Mouse (Mus musculus) liver, embryonic 13.5 days (tissue): ENCODE measurements around the gene Kcnj6. TPM values are rescaled to one million over a fixed set of nuclear protein-coding genes. Genes with fewer than 3 reads are reported as not detected.

Experiments
- ATAC-seq: fragments of 200-750 bp; cut with Nextera tagmentation; 2 replicates; pipeline ENCODE4 v1.8.0; 2017; ENCODE audit warnings: low read depth, mild to moderate bottlenecking, moderate number of reproducible peaks, moderate library complexity
- DNase-seq: peaks from one replicate; pipeline ENCODE4 v3.0.0; 2022
- H3K27ac ChIP-seq: fragments of 300-500 bp; sonication (generic); 2 replicates; pipeline ENCODE4 v1.5.1; 2015; ENCODE audit warnings: moderate library complexity, mild to moderate bottlenecking, inconsistent platforms
- H3K27me3 ChIP-seq: fragments of 300-500 bp; sonication (generic); 2 replicates; pipeline ENCODE4 v1.6.1; 2015; ENCODE audit warnings: mild to moderate bottlenecking, inconsistent platforms
- H3K36me3 ChIP-seq: fragments of 300-500 bp; sonication (generic); 2 replicates; pipeline ENCODE4 v1.6.1; 2015; ENCODE audit warnings: mild to moderate bottlenecking, inconsistent platforms
- H3K4me1 ChIP-seq: fragments of 300-500 bp; sonication (generic); replicated peaks from 2 replicates; pipeline ENCODE4 v1.6.1; 2015; ENCODE audit warnings: inconsistent platforms
- H3K4me2 ChIP-seq: fragments of 300-500 bp; sonication (generic); 2 replicates; pipeline ENCODE4 v1.6.1; 2015; ENCODE audit warnings: inconsistent platforms, mild to moderate bottlenecking, moderate library complexity
- H3K4me3 ChIP-seq: fragments of 300-500 bp; sonication (generic); replicated peaks from 2 replicates; pipeline ENCODE4 v1.5.1; 2015; ENCODE audit warnings: mild to moderate bottlenecking, inconsistent platforms
- H3K9ac ChIP-seq: fragments of 300-500 bp; sonication (generic); 2 replicates; pipeline ENCODE4 v1.6.1; 2015; ENCODE audit warnings: mild to moderate bottlenecking, inconsistent platforms
- H3K9me3 ChIP-seq: fragments of 300-500 bp; sonication (generic); replicated peaks from 2 replicates; pipeline ENCODE4 v1.6.1; 2016; ENCODE audit warnings: inconsistent platforms
- WGBS: fragments of 180-500 bp; shearing (Covaris S2); methylation state at CpG from one replicate; pipeline ENCODE4 v1.1.7; 2015; ENCODE audit not compliant: insufficient replicate concordance; 5-methylcytosine and 5-hydroxymethylcytosine counted together
- polyA plus RNA-seq: library from polyadenylated mRNA; unstranded; fragments of >200 nt; fragmentation: Nextera tagmentation; extraction: Ambion mirVana; gene quantifications from 2 replicates; pipeline ENCODE4 v1.2.1, GENCODE M21; 2015

Kcnj6 gene
- polyA plus RNA-seq, 1 experiment from 2014 or later, result not detected

- Histone ChIP-seq H3K4me2 (no peak overlapping the region), H3K4me3 (no peak overlapping the region), H3K9me3 (no peaks in the 10 kb centered on the region; the same call in 1 of the 2 replicates), H3K27ac (no peak overlapping the region), H3K9ac (no peak overlapping the region), H3K4me1 (no peaks in the 10 kb centered on the region), H3K36me3 (no peaks in the 10 kb centered on the region), H3K27me3 (no peaks in the 10 kb centered on the region)
- ATAC-seq (no peak), DNase-seq (no peak)
- WGBS, result 71% methylated on average over 2 of the region's 2 CpGs
These were observed 17.1 kb downstream of the Kcnj6 start for GRCm38 (mm10) chr16:94980374-94980773.

- no peak overlapping the region for H3K4me3 ChIP-seq
- no peak for DNase-seq
- 61% methylated on average over 9 of the region's 9 CpGs for WGBS
- no peak overlapping the region for H3K27ac ChIP-seq
- H3K36me3 ChIP-seq, result no peaks in the 10 kb centered on the region
- H3K4me1 ChIP-seq, result no peaks in the 10 kb centered on the region
- H3K4me2 ChIP-seq, result no peak overlapping the region
- H3K9me3 ChIP-seq, result no peaks in the 10 kb centered on the region; the same call in 1 of the 2 replicates
- no peaks in the 10 kb centered on the region for H3K27me3 ChIP-seq
- ATAC-seq, result no peak
- no peak overlapping the region for H3K9ac ChIP-seq
These were observed 18.0 kb downstream of the Kcnj6 start for GRCm38 (mm10) chr16:94979499-94979898.

- no peaks in the 10 kb centered on the region for H3K36me3 ChIP-seq
- no peaks in the 10 kb centered on the region for H3K9me3 ChIP-seq
- no peak overlapping the region for H3K4me2 ChIP-seq
- no peak overlapping the region for H3K27ac ChIP-seq
- WGBS, result 35% methylated on average over 14 of the region's 14 CpGs
- no peaks in the 10 kb centered on the region for H3K4me1 ChIP-seq
- H3K27me3 ChIP-seq, result no peaks in the 10 kb centered on the region
- H3K4me3 ChIP-seq, result no peak overlapping the region
- DNase-seq (peak; percentile 3), ATAC-seq (no peak)
- no peak overlapping the region for H3K9ac ChIP-seq
These were observed 25.2 kb downstream of the Kcnj6 start for GRCm38 (mm10) chr16:94972080-94972855.

GRCm38 (mm10) chr16:94968941-94969340, 28.6 kb downstream of the Kcnj6 start:
- H3K27ac ChIP-seq, result no peak overlapping the region
- H3K36me3 ChIP-seq, result no peaks in the 10 kb centered on the region
- H3K4me3 ChIP-seq, result no peak overlapping the region
- WGBS, result 45% methylated on average over 6 of the region's 6 CpGs
- H3K9ac ChIP-seq, result no peak overlapping the region
- no peak overlapping the region for H3K4me2 ChIP-seq
- no peaks in the 10 kb centered on the region for H3K27me3 ChIP-seq
- no peaks in the 10 kb centered on the region for H3K9me3 ChIP-seq
- DNase-seq, result no peak
- no peaks in the 10 kb centered on the region for H3K4me1 ChIP-seq
- ATAC-seq, result no peak

- no peak overlapping the region for H3K27ac ChIP-seq
- H3K4me1 ChIP-seq, result no peaks in the 10 kb centered on the region
- WGBS, result 53% methylated on average over 2 of the region's 2 CpGs
- H3K27me3 ChIP-seq, result no peaks in the 10 kb centered on the region
- H3K36me3 ChIP-seq, result no peaks in the 10 kb centered on the region
- no peak overlapping the region for H3K4me2 ChIP-seq
- H3K4me3 ChIP-seq, result no peak overlapping the region
- H3K9ac ChIP-seq, result no peak overlapping the region
- no peak for DNase-seq
- H3K9me3 ChIP-seq, result no peaks in the 10 kb centered on the region
- no peak for ATAC-seq
These were observed 29.0 kb downstream of the Kcnj6 start for GRCm38 (mm10) chr16:94968472-94968871.

DNA sequence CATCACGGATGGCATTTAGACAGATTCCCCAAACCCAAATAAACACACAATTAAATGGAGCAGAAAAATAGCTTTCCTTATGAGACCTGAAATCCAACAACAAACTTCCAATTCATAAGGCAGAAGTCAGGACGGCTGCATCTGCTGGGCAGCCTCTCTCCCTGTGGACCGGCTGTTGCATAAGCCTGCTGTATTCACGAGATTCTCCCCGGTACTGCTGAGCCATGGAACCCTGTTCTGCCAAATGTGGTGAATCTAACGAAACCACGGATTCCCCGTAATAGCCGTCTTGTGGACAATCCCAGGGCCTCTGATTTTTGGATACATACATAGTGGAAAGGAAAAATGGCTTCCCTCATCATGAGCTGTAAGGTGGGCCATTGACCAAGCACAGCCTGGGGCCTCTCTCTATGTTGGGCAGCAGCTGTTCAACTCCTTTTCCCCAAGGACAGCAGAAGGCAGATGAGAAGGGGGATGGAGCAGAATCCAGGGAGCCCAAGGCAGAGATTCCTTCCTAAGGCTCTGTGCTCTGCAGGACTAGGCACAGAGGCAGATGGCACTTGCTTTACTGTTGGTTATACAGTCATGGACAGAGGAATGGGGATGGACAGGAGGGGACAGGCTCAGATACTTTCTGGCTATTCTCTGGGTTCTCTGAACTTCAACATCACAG, 40.2 kb downstream of the Kcnj6 start:
- Histone ChIP-seq H3K4me3 (no peak overlapping the region), H3K36me3 (no peaks in the 10 kb centered on the region), H3K9me3 (no peaks in the 10 kb centered on the region), H3K27me3 (no peaks in the 10 kb centered on the region), H3K4me2 (no peak overlapping the region), H3K4me1 (no peaks in the 10 kb centered on the region), H3K9ac (no peak overlapping the region), H3K27ac (no peak overlapping the region)
- WGBS, result 69% methylated on average over 9 of the region's 9 CpGs
- DNase-seq, result no peak
- no peak for ATAC-seq

DNA sequence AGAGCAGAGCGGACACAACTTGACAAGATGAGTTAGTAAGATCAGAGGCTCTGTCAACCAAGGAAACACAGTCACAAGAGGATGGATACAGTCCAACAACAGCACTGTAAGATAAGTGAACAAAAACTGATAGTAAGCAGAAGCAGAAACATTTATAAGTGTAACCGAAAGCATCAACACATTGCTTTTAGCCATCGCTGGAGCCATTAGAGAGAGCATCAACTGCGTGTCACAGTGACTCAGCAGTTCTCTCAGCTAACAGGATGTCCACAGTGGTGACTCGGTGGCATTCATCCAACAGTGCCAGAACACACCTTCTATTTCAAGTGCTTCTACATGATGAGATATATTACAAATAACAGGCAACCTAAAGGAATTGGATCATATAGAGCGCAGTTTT, 41.1 kb downstream of the Kcnj6 start:
- H3K4me2 ChIP-seq, result no peak overlapping the region
- H3K4me1 ChIP-seq, result no peaks in the 10 kb centered on the region
- H3K27ac ChIP-seq, result no peak overlapping the region
- no peaks in the 10 kb centered on the region for H3K36me3 ChIP-seq
- no peaks in the 10 kb centered on the region for H3K27me3 ChIP-seq
- no peaks in the 10 kb centered on the region for H3K9me3 ChIP-seq
- 69% methylated on average over 6 of the region's 6 CpGs for WGBS
- DNase-seq, result no peak
- H3K4me3 ChIP-seq, result no peak overlapping the region
- H3K9ac ChIP-seq, result no peak overlapping the region
- no peak for ATAC-seq

- Histone ChIP-seq H3K4me1 (no peaks in the 10 kb centered on the region), H3K4me3 (no peak overlapping the region), H3K9ac (no peak overlapping the region), H3K36me3 (no peaks in the 10 kb centered on the region), H3K4me2 (no peak overlapping the region), H3K27me3 (no peaks in the 10 kb centered on the region), H3K27ac (no peak overlapping the region), H3K9me3 (no peaks in the 10 kb centered on the region)
- no peak for DNase-seq
- WGBS, result 31% methylated on average over 1 of the region's 1 CpGs
- no peak for ATAC-seq
These were observed 44.2 kb downstream of the Kcnj6 start for GRCm38 (mm10) chr16:94953294-94953693.

DNA sequence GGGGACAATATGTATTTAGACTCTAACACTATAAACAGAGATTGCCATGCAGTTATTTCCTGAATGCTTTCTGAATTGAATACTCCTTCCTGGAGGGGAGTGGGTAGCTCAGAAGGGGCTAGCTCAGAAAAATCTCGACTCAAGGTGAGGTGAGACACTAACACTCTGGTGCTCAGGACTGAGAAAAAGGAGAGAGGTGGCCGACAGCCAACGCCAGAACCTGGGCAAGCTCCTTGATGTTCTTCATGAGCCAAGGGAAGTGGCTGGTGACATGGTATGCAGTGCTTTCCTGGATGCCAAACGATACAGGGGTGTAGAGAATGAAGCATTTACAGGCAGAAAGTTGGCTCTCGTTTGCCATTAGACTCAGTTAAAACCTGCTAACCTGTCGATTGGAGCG, 48.3 kb downstream of the Kcnj6 start:
- Histone ChIP-seq H3K36me3 (no peaks in the 10 kb centered on the region), H3K4me1 (no peaks in the 10 kb centered on the region), H3K4me3 (no peak overlapping the region), H3K4me2 (no peak overlapping the region), H3K27ac (no peak overlapping the region), H3K9ac (no peak overlapping the region), H3K9me3 (no peaks in the 10 kb centered on the region), H3K27me3 (no peaks in the 10 kb centered on the region)
- 67% methylated on average over 7 of the region's 7 CpGs for WGBS
- ATAC-seq (no peak), DNase-seq (no peak)

DNA sequence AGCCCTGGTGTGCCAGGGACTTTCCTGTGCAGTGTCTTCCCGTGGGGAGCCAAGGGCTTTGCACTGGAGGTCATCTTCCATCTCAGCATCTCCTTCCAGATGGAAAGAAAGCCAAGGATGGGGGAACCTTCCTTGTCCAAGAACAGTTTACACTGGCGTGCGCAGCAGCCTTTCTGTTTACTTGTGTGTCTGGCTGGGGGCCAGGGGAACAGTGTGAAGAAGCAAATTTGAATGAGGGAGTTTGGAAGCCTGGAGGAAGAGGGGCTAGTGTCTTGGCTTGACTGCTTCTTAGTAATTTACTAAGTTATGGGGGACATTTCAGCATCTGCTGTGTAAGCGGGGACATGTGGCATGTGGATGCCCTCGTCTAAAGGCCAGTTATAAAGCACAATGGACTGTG, 50.7 kb downstream of the Kcnj6 start:
- no peaks in the 10 kb centered on the region for H3K4me1 ChIP-seq
- H3K27me3 ChIP-seq, result no peaks in the 10 kb centered on the region
- H3K27ac ChIP-seq, result no peak overlapping the region
- H3K9ac ChIP-seq, result no peak overlapping the region
- ATAC-seq (no peak), DNase-seq (no peak)
- H3K4me2 ChIP-seq, result no peak overlapping the region
- no peaks in the 10 kb centered on the region for H3K9me3 ChIP-seq
- no peaks in the 10 kb centered on the region for H3K36me3 ChIP-seq
- no peak overlapping the region for H3K4me3 ChIP-seq
- WGBS, result 70% methylated on average over 5 of the region's 5 CpGs

DNA sequence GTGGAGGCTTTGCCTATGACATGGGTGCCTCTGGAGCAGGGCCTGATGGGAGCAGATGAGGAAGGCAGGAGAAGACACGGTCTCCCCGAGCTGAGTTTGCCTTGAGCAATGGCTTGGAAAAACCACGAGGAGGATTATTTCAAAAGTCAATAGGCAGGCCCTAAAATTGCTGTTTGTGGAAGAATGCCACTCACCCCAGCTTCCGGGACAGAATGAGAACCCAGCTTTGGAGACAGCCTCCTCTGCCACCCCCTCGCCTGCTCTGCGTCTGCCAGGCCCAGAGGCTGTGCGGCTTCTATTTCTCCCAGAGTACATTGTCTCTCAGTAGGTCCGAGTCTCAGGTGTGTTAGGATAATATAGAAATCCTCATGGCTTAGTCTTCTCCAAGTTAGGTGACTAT, 64.8 kb downstream of the Kcnj6 start:
- no peaks in the 10 kb centered on the region for H3K36me3 ChIP-seq
- H3K27ac ChIP-seq, result no peak overlapping the region
- WGBS, result 58% methylated on average over 8 of the region's 8 CpGs
- H3K4me1 ChIP-seq, result no peaks in the 10 kb centered on the region
- ATAC-seq, result no peak
- no peak overlapping the region for H3K9ac ChIP-seq
- H3K27me3 ChIP-seq, result no peaks in the 10 kb centered on the region
- DNase-seq, result no peak
- H3K4me3 ChIP-seq, result no peak overlapping the region
- no peaks in the 10 kb centered on the region for H3K9me3 ChIP-seq
- no peak overlapping the region for H3K4me2 ChIP-seq
